Mouse (Mus musculus) MEL (cell line): Measurements from ENCODE around the gene Dera. TPM values are rescaled to one million over a fixed set of nuclear protein-coding genes. Genes with fewer than 3 reads are reported as not detected.

Experiments used
- DNase-seq: peaks from one replicate; pipeline ENCODE4 v3.0.0; 2011; ENCODE audit warnings: low read depth, low spot score
- H3K27ac ChIP-seq: 2 replicates; pipeline ENCODE4 v1.5.1; 2012; ENCODE audit warnings: low read depth, mild to moderate bottlenecking, control low read depth, low read length, moderate library complexity; ENCODE audit not compliant: control insufficient read depth
- H3K27me3 ChIP-seq, 2 experiments: fragments of 150-350 bp in 1 of 2; sonication (generic) in 1 of 2; 2 replicates each; pipeline ENCODE4 v1.6.1; 2012; ENCODE audit warnings: low read length in 2 of 2, mild to moderate bottlenecking in 2 of 2, improper control_type of control experiment in 1 of 2, moderate library complexity in 1 of 2; ENCODE audit not compliant: insufficient read depth in 2 of 2, control insufficient read depth in 1 of 2
- H3K36me3 ChIP-seq, 2 experiments: 2 replicates each; pipeline ENCODE4 v1.6.1; 2012 to 2014; ENCODE audit warnings: low read length in 2 of 2, improper control_type of control experiment in 1 of 2, inconsistent platforms in 1 of 2, mild to moderate bottlenecking in 1 of 2; ENCODE audit not compliant: insufficient read depth in 2 of 2, control insufficient read depth in 1 of 2
- H3K4me1 ChIP-seq, 2 experiments: fragments of 150-350 bp in 1 of 2; sonication (generic) in 1 of 2; 2 replicates each; pipeline ENCODE4 v1.6.1; 2012; ENCODE audit warnings: low read length in 2 of 2, improper control_type of control experiment in 1 of 2, mild to moderate bottlenecking in 1 of 2; ENCODE audit not compliant: insufficient read depth in 2 of 2, control insufficient read depth in 1 of 2
- H3K4me3 ChIP-seq, 2 experiments: fragments of 150-350 bp in 1 of 2; sonication (generic) in 1 of 2; 2 replicates each; pipeline ENCODE4 v1.5.1; 2012; ENCODE audit warnings: low read depth in 2 of 2, low read length in 2 of 2, mild to moderate bottlenecking in 2 of 2, moderate library complexity in 2 of 2, control low read depth in 1 of 2, improper control_type of control experiment in 1 of 2; ENCODE audit not compliant: control insufficient read depth in 1 of 2, insufficient read depth in 1 of 2
- H3K79me2 ChIP-seq: 2 replicates; pipeline ENCODE4 v1.6.1; 2012; ENCODE audit warnings: mild to moderate bottlenecking, low read length, moderate library complexity; ENCODE audit not compliant: control insufficient read depth, poor library complexity, insufficient read depth
- H3K9ac ChIP-seq: 2 replicates; pipeline ENCODE4 v1.6.1; 2012; ENCODE audit warnings: low read depth, mild to moderate bottlenecking, control low read depth, low read length, moderate library complexity; ENCODE audit not compliant: control insufficient read depth, poor library complexity, severe bottlenecking
- H3K9me3 ChIP-seq: fragments of 150-350 bp; sonication (generic); replicated peaks from 2 replicates; pipeline ENCODE4 v1.6.1; 2012; ENCODE audit warnings: mild to moderate bottlenecking, low read length, improper control_type of control experiment, moderate library complexity; ENCODE audit not compliant: insufficient read depth
- BHLHE40 ChIP-seq: IDR thresholded peaks from 2 replicates; pipeline ENCODE4 v1.6.1; 2012; ENCODE audit warnings: low read depth, mild to moderate bottlenecking, inconsistent platforms, low read length, improper control_type of control experiment, borderline replicate concordance
- CHD1 ChIP-seq: IDR thresholded peaks from 2 replicates; pipeline ENCODE4 v1.6.1; 2012; ENCODE audit warnings: low read depth, mild to moderate bottlenecking, inconsistent platforms, low read length, improper control_type of control experiment
- CHD2 ChIP-seq: IDR thresholded peaks from 2 replicates; pipeline ENCODE4 v1.6.1; 2011; ENCODE audit warnings: low read length, improper control_type of control experiment
- CTCF ChIP-seq, 3 experiments: IDR thresholded peaks in 2 of 3; conservative IDR thresholded peaks in 1 of 3; 2 replicates each; pipeline ENCODE4 v1.5.1; 2011 to 2012; ENCODE audit warnings: low read length in 3 of 3, low read depth in 2 of 3, mild to moderate bottlenecking in 2 of 3, improper control_type of control experiment in 1 of 3, inconsistent platforms in 1 of 3, mixed read lengths in 1 of 3, moderate library complexity in 1 of 3; ENCODE audit not compliant: control insufficient read depth in 1 of 3, insufficient read depth in 1 of 3, poor library complexity in 1 of 3, severe bottlenecking in 1 of 3
- EP300 ChIP-seq, 2 experiments: IDR thresholded peaks; 2 replicates each; pipeline ENCODE4 v1.6.1; 2011; ENCODE audit warnings: improper control_type of control experiment in 2 of 2, low read length in 2 of 2, low read depth in 1 of 2, mild to moderate bottlenecking in 1 of 2
- JUND ChIP-seq: IDR thresholded peaks from 2 replicates; pipeline ENCODE4 v1.6.1; 2011; ENCODE audit warnings: low read depth, mild to moderate bottlenecking, improper control_type of control experiment, low read length
- MAX ChIP-seq: IDR thresholded peaks from 2 replicates; pipeline ENCODE4 v1.6.1; 2011; ENCODE audit warnings: low read length, improper control_type of control experiment
- MEF2A ChIP-seq: IDR thresholded peaks from 2 replicates; pipeline ENCODE4 v1.6.1; 2014; ENCODE audit warnings: low read depth, mild to moderate bottlenecking, inconsistent platforms, low read length, improper control_type of control experiment; ENCODE audit not compliant: poor library complexity, insufficient replicate concordance, severe bottlenecking; ENCODE audit errors: extremely low read depth
- MXI1 ChIP-seq: IDR thresholded peaks from 2 replicates; pipeline ENCODE4 v1.6.1; 2011; ENCODE audit warnings: mild to moderate bottlenecking, low read depth, low read length, improper control_type of control experiment
- NELFE ChIP-seq: IDR thresholded peaks from 2 replicates; pipeline ENCODE4 v1.6.1; 2011; ENCODE audit warnings: low read depth, low read length, improper control_type of control experiment
- POLR2A ChIP-seq, 2 experiments: IDR thresholded peaks; 2 replicates each; pipeline ENCODE4 v1.6.1; 2011 to 2012; ENCODE audit warnings: low read length in 2 of 2, mild to moderate bottlenecking in 2 of 2, control low read depth in 1 of 2, improper control_type of control experiment in 1 of 2, low read depth in 1 of 2, moderate library complexity in 1 of 2; ENCODE audit not compliant: control insufficient read depth in 1 of 2, insufficient read depth in 1 of 2, poor library complexity in 1 of 2
- POLR2AphosphoS2 ChIP-seq: IDR thresholded peaks from 2 replicates; pipeline ENCODE4 v1.6.1; 2011; ENCODE audit warnings: low read length, improper control_type of control experiment
- RAD21 ChIP-seq: IDR thresholded peaks from 2 replicates; pipeline ENCODE4 v1.6.1; 2011; ENCODE audit warnings: mild to moderate bottlenecking, low read depth, low read length, improper control_type of control experiment
- RCOR1 ChIP-seq: IDR thresholded peaks from 2 replicates; pipeline ENCODE4 v1.6.1; 2012; ENCODE audit warnings: low read depth, mild to moderate bottlenecking, inconsistent platforms, low read length, improper control_type of control experiment
- SIN3A ChIP-seq: IDR thresholded peaks from 2 replicates; pipeline ENCODE4 v1.6.1; 2012; ENCODE audit warnings: low read length, improper control_type of control experiment, inconsistent platforms
- TBP ChIP-seq: IDR thresholded peaks from 2 replicates; pipeline ENCODE4 v1.8.0; 2011; ENCODE audit warnings: low read depth, low read length, improper control_type of control experiment
- UBTF ChIP-seq: IDR thresholded peaks from 2 replicates; pipeline ENCODE4 v1.6.1; 2012; ENCODE audit warnings: low read depth, mild to moderate bottlenecking, inconsistent platforms, low read length, improper control_type of control experiment, moderate library complexity, borderline replicate concordance; ENCODE audit not compliant: insufficient read depth
- USF2 ChIP-seq, 2 experiments: IDR thresholded peaks; 2 replicates each; pipeline ENCODE4 v1.6.1; 2011 to 2012; ENCODE audit warnings: improper control_type of control experiment in 2 of 2, low read length in 2 of 2, borderline replicate concordance in 1 of 2, inconsistent platforms in 1 of 2, low read depth in 1 of 2, mild to moderate bottlenecking in 1 of 2; ENCODE audit not compliant: insufficient read depth in 1 of 2
- ZC3H11A ChIP-seq: IDR thresholded peaks from 2 replicates; pipeline ENCODE4 v1.6.1; 2012; ENCODE audit warnings: low read depth, mild to moderate bottlenecking, inconsistent platforms, low read length, improper control_type of control experiment
- ZNF384 ChIP-seq: IDR thresholded peaks from 2 replicates; pipeline ENCODE4 v1.6.1; 2012; ENCODE audit warnings: low read depth, mild to moderate bottlenecking, inconsistent platforms, low read length, improper control_type of control experiment
- polyA plus RNA-seq, 2 experiments: library from polyadenylated mRNA; stranded (reverse) in 1 of 2; unstranded in 1 of 2; fragments of >175 nt in 1 of 2; fragments of >200 nt in 1 of 2; gene quantifications; 2 replicates each; pipeline versions ENCODE4 v1.2.1 to v1.2.4; 2012; ENCODE audit warnings: low replicate concordance in 2 of 2, low read depth in 1 of 2; ENCODE audit not compliant: insufficient read length in 2 of 2, insufficient read depth in 1 of 2, missing spikeins in 1 of 2
- total RNA-seq: library from RNA; depleted of rRNA; stranded (reverse); fragments of 300-350 nt; gene quantifications from 2 replicates; pipeline ENCODE4 v1.2.3, GENCODE M21; 2012

Gene Dera
- total and polyA plus RNA-seq, 3 experiments, result 39.4 to 56.9 TPM; not detected in 1

DNA sequence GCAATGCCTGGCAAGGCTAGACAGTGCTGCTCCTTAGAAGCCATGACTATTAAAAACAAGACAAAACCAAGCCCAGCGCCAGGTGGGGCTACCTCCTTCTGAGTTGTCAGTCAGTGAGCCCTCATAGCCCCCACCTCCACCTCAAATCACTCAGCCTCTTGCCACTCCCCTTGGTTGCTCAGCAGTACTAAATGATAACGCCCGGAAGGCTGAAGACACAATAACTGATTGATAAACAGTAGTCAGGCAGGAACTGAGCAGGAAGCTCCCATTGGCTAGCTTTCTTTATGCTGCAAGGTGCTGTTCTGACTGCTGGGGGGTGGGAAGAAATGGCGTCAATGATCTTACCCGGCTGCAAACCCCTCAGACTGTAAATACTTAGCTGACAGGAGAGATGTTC lies 37.5 kb upstream of the Dera start:
- Histone ChIP-seq H3K4me1 (no peaks in the 10 kb centered on the region), H3K79me2 (no peaks in the 10 kb centered on the region), H3K36me3 (no peaks in the 10 kb centered on the region), H3K9me3 (no peaks in the 10 kb centered on the region), H3K9ac (no peak overlapping the region), H3K27ac (no peak overlapping the region), H3K4me3 (no peak overlapping the region), H3K27me3 (no peaks in the 10 kb centered on the region)
- no peak for DNase-seq
- TF ChIP-seq CTCF (IDR thresholded peaks at IDR 0.05 in 2 of 3, conservative IDR thresholded peaks at IDR 0.05 in 1 of 3; ENCODE audit: control insufficient read depth in 1 of 3, insufficient read depth in 1 of 3, low read depth in 2 of 3, low read length in 3 of 3, poor library complexity in 1 of 3, severe bottlenecking in 1 of 3), result no peak
- TF ChIP-seq CHD2, result no peak
- TF ChIP-seq ZC3H11A, result no peak
- TF ChIP-seq RAD21, result no peak
- no peak for TF ChIP-seq POLR2A (IDR thresholded peaks at IDR 0.05; ENCODE audit: control insufficient read depth in 1 of 2, insufficient read depth in 1 of 2, low read depth in 1 of 2, low read length in 2 of 2, poor library complexity in 1 of 2)
- no peak for TF ChIP-seq POLR2AphosphoS2

DNA sequence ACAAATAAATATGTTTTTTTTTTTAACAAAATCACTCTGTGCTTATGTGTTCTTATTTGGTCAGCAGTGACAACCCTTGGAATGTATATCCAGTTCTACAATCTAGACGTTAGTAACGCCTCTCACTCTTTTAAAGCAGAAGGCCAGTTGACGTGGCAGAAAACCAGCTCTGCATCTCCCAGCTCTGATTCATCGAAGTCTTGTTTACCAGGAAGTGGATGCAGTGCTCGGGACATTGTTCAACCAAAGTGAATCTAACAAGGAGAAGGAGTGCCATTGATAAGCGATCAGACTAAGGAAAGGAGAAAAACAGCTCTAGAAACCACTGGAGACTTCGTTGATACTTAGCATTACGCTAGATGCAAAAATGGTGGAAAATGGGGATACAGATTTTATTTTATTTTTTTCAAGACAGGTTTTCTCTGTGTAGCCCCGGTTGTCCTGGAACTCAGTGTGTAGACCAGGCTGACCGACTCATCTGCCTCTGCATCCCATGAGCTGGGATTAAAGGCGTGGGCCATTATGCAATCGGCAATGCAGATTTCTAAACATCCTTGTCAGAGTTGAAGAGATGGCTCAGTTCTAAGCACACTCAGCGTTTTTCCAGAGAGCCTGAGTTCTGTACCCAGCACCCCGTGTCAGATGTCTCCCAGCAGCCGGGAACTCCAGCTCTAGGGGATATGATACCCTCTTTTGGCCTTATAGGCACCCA lies 32.0 kb upstream of the Dera start:
- TF ChIP-seq RCOR1, result no peak
- no peak for TF ChIP-seq BHLHE40
- no peak for TF ChIP-seq MAX
- no peak for TF ChIP-seq CHD1
- TF ChIP-seq JUND, result no peak
- no peak for TF ChIP-seq EP300 (IDR thresholded peaks at IDR 0.05; ENCODE audit: low read depth in 1 of 2, low read length in 2 of 2)
- TF ChIP-seq SIN3A, result no peak
- TF ChIP-seq UBTF, result no peak
- no peak for TF ChIP-seq ZNF384
- TF ChIP-seq NELFE, result no peak
- no peak for TF ChIP-seq MXI1
- no peak for TF ChIP-seq USF2 (IDR thresholded peaks at IDR 0.05; ENCODE audit: borderline replicate concordance in 1 of 2, insufficient read depth in 1 of 2, low read depth in 1 of 2, low read length in 2 of 2)
- TF ChIP-seq POLR2A (IDR thresholded peaks at IDR 0.05; ENCODE audit: control insufficient read depth in 1 of 2, insufficient read depth in 1 of 2, low read depth in 1 of 2, low read length in 2 of 2, poor library complexity in 1 of 2), result no peak
- no peak for TF ChIP-seq MEF2A
- no peak for TF ChIP-seq TBP
- no peak for TF ChIP-seq RAD21
- Histone ChIP-seq H3K36me3 (no peaks in the 10 kb centered on the region), H3K9me3 (no peaks in the 10 kb centered on the region), H3K4me1 (no peaks in the 10 kb centered on the region), H3K27me3 (no peaks in the 10 kb centered on the region), H3K79me2 (no peaks in the 10 kb centered on the region), H3K9ac (no peak overlapping the region), H3K4me3 (no peak overlapping the region), H3K27ac (no peak overlapping the region)
- no peak for DNase-seq
